Mouse (Mus musculus) kidney, adult 18-20 months (tissue): ENCODE results near the gene Rhox2c.
"Not testable (repeated sequence)": the region's sequence is repeated elsewhere in the genome, so short reads cannot be mapped to it uniquely, and the experiment has no call there.

Experiments used
- DNase-seq: peaks from one replicate; pipeline ENCODE4 v3.0.0; 2021

Rhox2c gene

DNA sequence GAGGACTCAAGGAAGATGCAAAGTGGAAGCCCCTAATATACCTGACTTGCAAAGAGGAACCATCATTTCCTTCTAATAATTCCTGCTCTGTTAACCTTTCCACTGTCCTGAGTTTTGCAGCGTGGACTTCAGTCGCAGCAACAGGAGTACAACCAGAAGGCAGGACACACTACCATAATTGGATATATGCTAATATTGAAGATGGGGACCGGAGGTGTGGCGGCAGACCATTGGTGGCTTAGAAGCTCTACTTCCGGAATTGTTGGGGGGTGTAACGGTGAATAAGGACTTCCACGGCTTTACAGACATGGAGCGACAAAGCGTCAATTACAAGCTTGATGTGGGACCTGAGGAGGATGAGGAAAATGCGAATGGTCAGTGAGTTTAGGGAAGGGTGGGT, at the start of gene Rhox2c:
TSS of gene Rhox2c (plus strand) at position 301 of the 400 bp plus-strand sequence.
- not testable (repeated sequence) for DNase-seq

GRCm38 (mm10) chrX:37411767-37412166, 41.7 kb upstream of the Rhox2c start, which contains the start of gene Rhox2b:
Gene Rhox2b, plus strand, starts transcription at chrX:37412067.
- DNase-seq = not testable (repeated sequence)

GRCm38 (mm10) chrX:37432194-37432593, 21.3 kb upstream of the Rhox2c start, which contains the start of gene Rhox4b:
Gene Rhox4b, plus strand, starts transcription at chrX:37432494.
- DNase-seq = not testable (repeated sequence)

GRCm38 (mm10) chrX:37458285-37458684, 4.8 kb downstream of the Rhox2c start, which contains the start of gene Rhox3c:
Gene Rhox3c, plus strand, starts transcription at chrX:37458585.
- not testable (repeated sequence) for DNase-seq

- DNase-seq = not testable (repeated sequence)
These were observed 26.6 kb downstream of the Rhox2c start, which contains the start of gene Rhox4c for GRCm38 (mm10) chrX:37480037-37480436. Gene Rhox4c, plus strand, starts transcription at chrX:37480337.

DNA sequence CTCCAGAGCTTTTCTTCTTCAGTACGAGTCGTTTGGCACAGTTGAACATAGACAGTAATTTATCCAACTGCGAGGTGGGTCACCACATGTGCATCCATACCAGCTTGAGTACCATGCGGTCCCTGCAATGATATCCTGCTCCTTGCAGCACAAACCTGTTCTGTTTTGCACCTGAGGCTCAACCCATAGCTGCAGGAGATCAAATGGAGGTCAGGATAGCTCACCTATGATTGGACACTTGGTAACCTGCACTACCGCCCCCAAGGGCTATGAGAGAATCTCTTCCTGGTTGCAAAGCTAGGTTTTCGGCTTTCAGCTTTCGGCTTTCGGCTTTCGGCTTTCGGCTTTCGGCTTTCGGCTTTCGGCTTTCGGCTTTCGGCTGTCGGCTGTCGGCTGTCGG, 60.6 kb downstream of the Rhox2c start, which contains the start of gene Rhox4d:
TSS of gene Rhox4d (plus strand) at position 301 of the 400 bp plus-strand sequence.
- not testable (repeated sequence) for DNase-seq
